Mouse (Mus musculus): Measurements from ENCODE around the gene Mmp2. TPM values are rescaled to one million over a fixed set of nuclear protein-coding genes. Genes with fewer than 3 reads are reported as not detected.

Gene Mmp2
- polyA plus RNA-seq, 1 experiment from 2014 or later = 11.5 TPM

Other genes with a start within 250 kb of the Mmp2 start
- gene Irx6, start 153.0 kb upstream of the Mmp2 start, polyA plus RNA-seq (2015; fragmentation: Nextera tagmentation; extraction: Ambion mirVana) = 0.26 TPM in 1 of 2 replicates, not detected in the other
- 4.0 and 7.7 TPM in 2 replicates for gene Lpcat2, start 28.0 kb downstream of the Mmp2 start, polyA plus RNA-seq (2015; fragmentation: Nextera tagmentation; extraction: Ambion mirVana)
- 0.17 and 0.37 TPM in 2 replicates for gene Capns2, start 74.1 kb downstream of the Mmp2 start, polyA plus RNA-seq (2015; fragmentation: Nextera tagmentation; extraction: Ambion mirVana)
- 0.03 TPM in 1 of 2 replicates, not detected in the other for gene Slc6a2, start 132.8 kb downstream of the Mmp2 start, polyA plus RNA-seq (2015; fragmentation: Nextera tagmentation; extraction: Ambion mirVana)
- not detected in 2 replicates for gene Ces1a, start 220.9 kb downstream of the Mmp2 start, polyA plus RNA-seq (2015; fragmentation: Nextera tagmentation; extraction: Ambion mirVana)

Data from forebrain, embryonic 15.5 days (tissue).